Mouse (Mus musculus): ENCODE results near the gene Fads2.

Gene Fads2

GRCm38 (mm10) chr19:10012827-10013278 lies 88.7 kb downstream of the Fads2 start:
- DNase-seq: no peak

All from thymus, postnatal 14 days (tissue).